Mouse (Mus musculus): Measurements from ENCODE around the gene Orm3. TPM values are rescaled to one million over a fixed set of nuclear protein-coding genes. Genes with fewer than 3 reads are reported as not detected.

The Orm3 gene
- total and polyA plus RNA-seq, 3 experiments = 0.30 TPM; not detected in 2

DNA sequence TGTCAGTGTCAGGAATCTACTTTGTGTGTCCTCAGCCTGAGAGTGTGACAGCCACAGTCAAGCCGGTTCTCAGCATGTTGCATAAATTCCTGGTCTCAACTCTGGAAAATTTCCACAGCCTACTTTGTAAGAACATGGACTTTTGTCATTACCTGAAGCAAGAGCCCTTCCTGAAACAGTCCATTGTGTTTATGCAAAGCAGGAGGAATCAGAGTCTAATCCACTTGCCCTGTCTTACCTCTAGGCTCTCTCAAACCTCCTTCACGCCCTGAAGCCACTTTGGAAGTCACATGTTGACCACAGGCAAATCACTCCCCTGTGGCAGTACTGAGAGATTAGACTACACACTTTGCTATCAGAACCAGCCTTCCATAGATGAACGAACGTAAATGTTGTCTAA, 13.5 kb upstream of the Orm3 start:
- peaks cover 6% of the 10 kb centered on the region for H3K27me3 ChIP-seq (replicated peaks)
- peak; percentile 43 for DNase-seq (ENCODE audit: extremely low read depth)
- in situ Hi-C loops (cut with MboI; ENCODE audit: low pct_ligation_motif_present, low pct_unique_long_range_greater_than_20kb, low sequenced_read_pairs) = no loop called here
- H3K4me2 ChIP-seq (ENCODE audit: insufficient read depth, low read depth, poor library complexity, severe bottlenecking) = no peak overlapping the region
- H3K9ac ChIP-seq (ENCODE audit: insufficient read depth, low read depth) = no peak overlapping the region
- dilution Hi-C loops (cut with MboI; ENCODE audit: extremely low pct_ligation_motif_present, extremely low pct_unique_long_range_greater_than_20kb, low sequenced_read_pairs) = no loop called here
- no peaks in the 10 kb centered on the region for H3K79me2 ChIP-seq (replicated peaks; ENCODE audit: control insufficient read depth, extremely low read depth, insufficient read depth, poor library complexity, severe bottlenecking)
- peaks cover 25 to 33% of the 10 kb centered on the region in 2 experiments for H3K4me1 ChIP-seq (ENCODE audit: control insufficient read depth in 1 of 2, insufficient read depth in 2 of 2)
- H3K4me3 ChIP-seq (replicated peaks in 1 of 3; ENCODE audit: low read depth in 2 of 3, low read length in 2 of 3, poor library complexity in 1 of 3) = no peak overlapping the region
- no peak overlapping the region for H3K27ac ChIP-seq (ENCODE audit: insufficient read depth, low read depth)
- TF ChIP-seq USF1 (IDR thresholded peaks at IDR 0.05; ENCODE audit: low read depth, low read length) (peak; percentile 6; the same call in 1 of the 2 replicates), RAD21 (IDR thresholded peaks at IDR 0.05; ENCODE audit: low read depth, low read length) (no peak), ZNF384 (IDR thresholded peaks at IDR 0.05; ENCODE audit: low read depth, low read length) (no peak), MAZ (IDR thresholded peaks at IDR 0.05; ENCODE audit: low read depth, low read length) (no peak), CHD2 (IDR thresholded peaks at IDR 0.05; ENCODE audit: low read length) (no peak), TBP (conservative IDR thresholded peaks at IDR 0.05; ENCODE audit: low read depth, low read length) (no peak), BHLHE40 (IDR thresholded peaks at IDR 0.05; ENCODE audit: low read depth, low read length) (peak; percentile 49; the same call in 1 of the 2 replicates), MAX (IDR thresholded peaks at IDR 0.05; ENCODE audit: low read length) (peak; percentile 19; the same call in 1 of the 2 replicates), NELFE (IDR thresholded peaks at IDR 0.05; ENCODE audit: low read depth, low read length) (no peak), ZC3H11A (IDR thresholded peaks at IDR 0.05; ENCODE audit: low read depth, low read length) (no peak)
- no peaks in the 10 kb centered on the region for H3K9me3 ChIP-seq (replicated peaks; ENCODE audit: low read length)
- H3K36me3 ChIP-seq (replicated peaks in 1 of 2; ENCODE audit: control insufficient read depth in 1 of 2, insufficient read depth in 1 of 2, low read length in 1 of 2) = no peaks in the 10 kb centered on the region

DNA sequence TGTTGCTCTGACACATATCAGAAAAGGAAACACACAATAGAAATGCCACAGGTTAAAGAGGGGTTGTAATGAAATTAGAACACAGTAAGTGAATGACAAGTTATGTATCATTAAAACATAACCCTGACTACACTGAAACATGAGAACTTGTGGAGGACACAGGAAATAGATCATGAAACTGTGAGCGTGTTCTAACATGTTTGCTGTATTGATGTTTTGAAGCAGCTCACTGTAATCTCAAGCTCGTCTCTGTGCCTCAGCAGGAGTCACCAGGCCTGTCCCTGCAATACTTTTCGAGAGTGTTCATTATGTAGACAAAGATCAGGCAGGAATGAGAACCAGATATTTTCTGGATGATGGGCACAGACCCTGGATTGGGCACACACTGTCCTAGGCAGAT, 12.4 kb upstream of the Orm3 start:
- Histone ChIP-seq H3K9ac (ENCODE audit: insufficient read depth, low read depth) (peak overlapping the region; percentile 4; the same call in 1 of the 2 replicates), H3K9me3 (replicated peaks; ENCODE audit: low read length) (no peaks in the 10 kb centered on the region), H3K4me2 (ENCODE audit: insufficient read depth, low read depth, poor library complexity, severe bottlenecking) (no peak overlapping the region), H3K27ac (ENCODE audit: insufficient read depth, low read depth) (peak overlapping the region; percentile 24; the same call in 1 of the 2 replicates), H3K79me2 (replicated peaks; ENCODE audit: control insufficient read depth, extremely low read depth, insufficient read depth, poor library complexity, severe bottlenecking) (no peaks in the 10 kb centered on the region), H3K27me3 (replicated peaks) (peaks cover 4% of the 10 kb centered on the region), H3K4me3 (replicated peaks in 1 of 3; ENCODE audit: low read depth in 2 of 3, low read length in 2 of 3, poor library complexity in 1 of 3) (no peak overlapping the region), H3K36me3 (replicated peaks in 1 of 2; ENCODE audit: control insufficient read depth in 1 of 2, insufficient read depth in 1 of 2, low read length in 1 of 2) (no peaks in the 10 kb centered on the region), H3K4me1 (ENCODE audit: control insufficient read depth in 1 of 2, insufficient read depth in 2 of 2) (peaks cover 25 to 33% of the 10 kb centered on the region in 2 experiments)
- peak; percentile 20 for DNase-seq (ENCODE audit: extremely low read depth)
- dilution Hi-C loops (cut with MboI; ENCODE audit: extremely low pct_ligation_motif_present, extremely low pct_unique_long_range_greater_than_20kb, low sequenced_read_pairs) (no loop called here), in situ Hi-C loops (cut with MboI; ENCODE audit: low pct_ligation_motif_present, low pct_unique_long_range_greater_than_20kb, low sequenced_read_pairs) (no loop called here)
- TF ChIP-seq POLR2AphosphoS2 (IDR thresholded peaks at IDR 0.05; ENCODE audit: low read depth, low read length) = no peak
- TF ChIP-seq MAFK (IDR thresholded peaks at IDR 0.05; ENCODE audit: insufficient replicate concordance, low read length) = no peak
- peak; percentile 64 for TF ChIP-seq TBP (conservative IDR thresholded peaks at IDR 0.05; ENCODE audit: low read depth, low read length)
- no peak for TF ChIP-seq USF1 (IDR thresholded peaks at IDR 0.05; ENCODE audit: low read depth, low read length)
- no peak for TF ChIP-seq ZC3H11A (IDR thresholded peaks at IDR 0.05; ENCODE audit: low read depth, low read length)
- TF ChIP-seq MAZ (IDR thresholded peaks at IDR 0.05; ENCODE audit: low read depth, low read length) = no peak
- peak; percentile 95 for TF ChIP-seq CHD1 (IDR thresholded peaks at IDR 0.05; ENCODE audit: low read depth, low read length)
- TF ChIP-seq CHD2 (IDR thresholded peaks at IDR 0.05; ENCODE audit: low read length) = no peak
- peak; percentile 51; the same call in 1 of the 2 replicates for TF ChIP-seq IRF4 (IDR thresholded peaks at IDR 0.05; ENCODE audit: low read depth, low read length)
- TF ChIP-seq MEF2A (IDR thresholded peaks at IDR 0.05; ENCODE audit: borderline replicate concordance, low read depth, low read length) = 0 out of 2 replicates have a peak, but pooled peaks have one; percentile 11

Measured in CH12.LX (cell line).